Mouse (Mus musculus) midbrain, embryonic 13.5 days (tissue): ENCODE results near the gene Rtl8c. TPM values are rescaled to one million over a fixed set of nuclear protein-coding genes. Genes with fewer than 3 reads are reported as not detected.
"Not testable (repeated sequence)": the region's sequence is repeated elsewhere in the genome, so short reads cannot be mapped to it uniquely, and the experiment has no call there.

Experiments
- ATAC-seq: fragments of 200-750 bp; cut with Nextera tagmentation; 2 replicates; pipeline ENCODE4 v1.8.0; 2017; ENCODE audit warnings: mild to moderate bottlenecking, moderate TSS enrichment, moderate library complexity
- H3K27ac ChIP-seq: fragments of 300-500 bp; sonication (generic); 2 replicates; pipeline ENCODE4 v1.5.1; 2015; ENCODE audit warnings: inconsistent platforms, mild to moderate bottlenecking, moderate library complexity
- H3K27me3 ChIP-seq: fragments of 300-500 bp; sonication (generic); 2 replicates; pipeline ENCODE4 v1.6.1; 2015; ENCODE audit warnings: mild to moderate bottlenecking, inconsistent platforms
- H3K36me3 ChIP-seq: fragments of 300-500 bp; sonication (generic); 2 replicates; pipeline ENCODE4 v1.6.1; 2015; ENCODE audit warnings: mild to moderate bottlenecking, inconsistent platforms
- H3K4me1 ChIP-seq: fragments of 300-500 bp; sonication (generic); replicated peaks from 2 replicates; pipeline ENCODE4 v1.6.1; 2015; ENCODE audit warnings: inconsistent platforms
- H3K4me2 ChIP-seq: fragments of 300-500 bp; sonication (generic); replicated peaks from 2 replicates; pipeline ENCODE4 v1.6.1; 2015; ENCODE audit warnings: moderate library complexity, mild to moderate bottlenecking, inconsistent platforms
- H3K4me3 ChIP-seq: fragments of 300-500 bp; sonication (generic); replicated peaks from 2 replicates; pipeline ENCODE4 v1.5.1; 2015; ENCODE audit warnings: mild to moderate bottlenecking, inconsistent platforms
- H3K9ac ChIP-seq: fragments of 300-500 bp; sonication (generic); replicated peaks from 2 replicates; pipeline ENCODE4 v1.6.1; 2015; ENCODE audit warnings: mild to moderate bottlenecking, inconsistent platforms
- H3K9me3 ChIP-seq: fragments of 300-500 bp; sonication (generic); 2 replicates; pipeline ENCODE4 v1.6.1; 2016; ENCODE audit warnings: mild to moderate bottlenecking, inconsistent platforms
- WGBS: fragments of 180-500 bp; shearing (Covaris S2); methylation state at CpG from one replicate; pipeline ENCODE4 v1.1.7; 2015; 5-methylcytosine and 5-hydroxymethylcytosine counted together
- polyA plus RNA-seq: library from polyadenylated mRNA; unstranded; fragments of >200 nt; fragmentation: Nextera tagmentation; extraction: Ambion mirVana; gene quantifications from 2 replicates; pipeline ENCODE4 v1.2.1, GENCODE M21; 2015

Gene Rtl8c
- polyA plus RNA-seq: 173 and 178 TPM in 2 replicates

GRCm38 (mm10) chrX:53607242-53608121, at the start of gene Rtl8c:
Gene Rtl8c (plus strand): TSS chrX:53608032.
- Histone ChIP-seq H3K4me1 (no peaks in the 10 kb centered on the region), H3K27ac (peak within 1 kb of the TSS; percentile 83), H3K4me2 (peak within 1 kb of the TSS; percentile 56), H3K9me3 (no peaks in the 10 kb centered on the region), H3K9ac (peak within 1 kb of the TSS; percentile 72), H3K36me3 (no peaks in the 10 kb centered on the region), H3K4me3 (peak within 1 kb of the TSS; percentile 48), H3K27me3 (no peaks in the 10 kb centered on the region)
- 30% methylated on average over 20 of the region's 20 CpGs for WGBS
- ATAC-seq: peak; percentile 96

- 90% methylated on average over 1 of the region's 1 CpGs for WGBS
- H3K27me3 ChIP-seq: no peaks in the 10 kb centered on the region
Measured at GRCm38 (mm10) chrX:53579311-53579710, 28.5 kb upstream of the Rtl8c start.

GRCm38 (mm10) chrX:53581407-53581806, 26.4 kb upstream of the Rtl8c start:
- H3K36me3 ChIP-seq, H3K27ac ChIP-seq, H3K4me3 ChIP-seq, H3K9me3 ChIP-seq, H3K4me1 ChIP-seq, ATAC-seq, H3K4me2 ChIP-seq, H3K9ac ChIP-seq, H3K27me3 ChIP-seq: not testable (repeated sequence)
- 90% methylated on average over 2 of the region's 4 CpGs for WGBS

More at GRCm38 (mm10) chrX:53579311-53579710, 28.5 kb upstream of the Rtl8c start:
- no peak overlapping the region for H3K27ac ChIP-seq
- ATAC-seq: no peak
- no peak overlapping the region for H3K4me2 ChIP-seq
- no peaks in the 10 kb centered on the region for H3K36me3 ChIP-seq
- no peaks in the 10 kb centered on the region for H3K9me3 ChIP-seq
- no peak overlapping the region for H3K9ac ChIP-seq
- no peaks in the 10 kb centered on the region for H3K4me1 ChIP-seq
- H3K4me3 ChIP-seq: no peak overlapping the region

GRCm38 (mm10) chrX:53583404-53583803, 24.4 kb upstream of the Rtl8c start:
- not testable (repeated sequence) for H3K36me3 ChIP-seq, H3K9ac ChIP-seq, H3K27ac ChIP-seq, H3K4me3 ChIP-seq, H3K4me2 ChIP-seq, ATAC-seq, H3K27me3 ChIP-seq, H3K9me3 ChIP-seq, H3K4me1 ChIP-seq
- WGBS: 56% methylated on average over 4 of the region's 4 CpGs

GRCm38 (mm10) chrX:53599993-53600392, 7.8 kb upstream of the Rtl8c start:
- not testable (repeated sequence) for H3K4me2 ChIP-seq, H3K9me3 ChIP-seq, H3K36me3 ChIP-seq, ATAC-seq, H3K27me3 ChIP-seq, H3K9ac ChIP-seq, H3K4me3 ChIP-seq, H3K27ac ChIP-seq, H3K4me1 ChIP-seq
- 33% methylated on average over 2 of the region's 2 CpGs for WGBS

GRCm38 (mm10) chrX:53606176-53606575, 1.7 kb upstream of the Rtl8c start:
- H3K36me3 ChIP-seq, H3K27ac ChIP-seq, H3K27me3 ChIP-seq, H3K9me3 ChIP-seq, ATAC-seq, H3K4me1 ChIP-seq, H3K4me3 ChIP-seq, H3K9ac ChIP-seq, H3K4me2 ChIP-seq: not testable (repeated sequence)
- WGBS: 25% methylated on average over 1 of the region's 1 CpGs

GRCm38 (mm10) chrX:53608122-53608813, 436 bp downstream of the Rtl8c start:
- Histone ChIP-seq H3K27me3 (no peaks in the 10 kb centered on the region), H3K9me3 (no peaks in the 10 kb centered on the region), H3K36me3 (no peaks in the 10 kb centered on the region), H3K27ac (peak overlapping the region; percentile 83), H3K4me2 (peak overlapping the region; percentile 56), H3K4me3 (peak overlapping the region; percentile 48), H3K4me1 (no peaks in the 10 kb centered on the region), H3K9ac (peak overlapping the region; percentile 72)
- 43% methylated on average over 15 of the region's 18 CpGs for whole genome bisulfite sequencing
- ATAC-seq: peak; percentile 62

- H3K36me3 ChIP-seq, H3K9me3 ChIP-seq, ATAC-seq, H3K27me3 ChIP-seq, H3K4me1 ChIP-seq: not testable (repeated sequence)
- WGBS: 49% methylated on average over 3 of the region's 4 CpGs
- H3K4me2 ChIP-seq: peak within 1 kb of the TSS; percentile 56
- H3K27ac ChIP-seq: peak within 1 kb of the TSS; percentile 83
- peak within 1 kb of the TSS; percentile 72 for H3K9ac ChIP-seq
- H3K4me3 ChIP-seq: peak within 1 kb of the TSS; percentile 48
Measured at GRCm38 (mm10) chrX:53608879-53609278, 1.0 kb downstream of the Rtl8c start, which contains the start of gene Gm14597. Gene Gm14597 (minus strand): TSS chrX:53608979.

GRCm38 (mm10) chrX:53610571-53610970, 2.7 kb downstream of the Rtl8c start:
- ATAC-seq: no peak
- Histone ChIP-seq H3K36me3 (no peaks in the 10 kb centered on the region), H3K9ac (no peak overlapping the region), H3K27me3 (no peaks in the 10 kb centered on the region), H3K27ac (no peak overlapping the region), H3K9me3 (no peaks in the 10 kb centered on the region), H3K4me2 (no peak overlapping the region), H3K4me3 (no peak overlapping the region), H3K4me1 (no peaks in the 10 kb centered on the region)
- WGBS: 7% methylated on average over 3 of the region's 3 CpGs

- not testable (repeated sequence) for H3K27ac ChIP-seq, H3K27me3 ChIP-seq, H3K36me3 ChIP-seq, H3K4me3 ChIP-seq, H3K9ac ChIP-seq, H3K4me2 ChIP-seq, H3K9me3 ChIP-seq, H3K4me1 ChIP-seq, ATAC-seq
Measured at GRCm38 (mm10) chrX:53611395-53611794, 3.6 kb downstream of the Rtl8c start.

- not testable (repeated sequence) for H3K27me3 ChIP-seq, H3K4me3 ChIP-seq, H3K27ac ChIP-seq, H3K9me3 ChIP-seq, H3K4me2 ChIP-seq, H3K4me1 ChIP-seq, H3K36me3 ChIP-seq, H3K9ac ChIP-seq, ATAC-seq
- 56% methylated on average over 3 of the region's 3 CpGs for WGBS
Measured at GRCm38 (mm10) chrX:53638107-53638506, 30.3 kb downstream of the Rtl8c start.

GRCm38 (mm10) chrX:53642604-53642979, 34.8 kb downstream of the Rtl8c start:
- peak overlapping the region; percentile 34 for H3K4me3 ChIP-seq
- ATAC-seq: peak; percentile 28
- not testable (repeated sequence) for H3K4me1 ChIP-seq

More at GRCm38 (mm10) chrX:53642604-53642979, 34.8 kb downstream of the Rtl8c start:
- H3K4me2 ChIP-seq: peak overlapping the region; percentile 49
- H3K27ac ChIP-seq, H3K36me3 ChIP-seq, H3K9me3 ChIP-seq, H3K9ac ChIP-seq, H3K27me3 ChIP-seq: not testable (repeated sequence)
- WGBS: 45% methylated on average over 2 of the region's 4 CpGs
